Mouse (Mus musculus) lung, postnatal 0 days (tissue): Measurements from ENCODE around the gene Mcemp1. TPM values are rescaled to one million over a fixed set of nuclear protein-coding genes. Genes with fewer than 3 reads are reported as not detected.

Experiments used
- ATAC-seq: fragments of 200-750 bp; cut with Nextera tagmentation; 2 replicates; pipeline ENCODE4 v1.8.0; 2017; ENCODE audit warnings: moderate library complexity
- DNase-seq: peaks from one replicate; pipeline ENCODE4 v3.0.0-alpha.2; 2016; ENCODE audit warnings: low spot score
- H3K27ac ChIP-seq: fragments of 300-500 bp; sonication (generic); 2 replicates; pipeline ENCODE4 v1.5.1; 2014; ENCODE audit warnings: antibody characterized with exemption, mild to moderate bottlenecking, low read length, mixed read lengths
- H3K27me3 ChIP-seq: fragments of 300-500 bp; sonication (generic); replicated peaks from 2 replicates; pipeline ENCODE4 v1.6.1; 2014; ENCODE audit warnings: low read length, mixed read lengths; ENCODE audit not compliant: insufficient read depth
- H3K36me3 ChIP-seq: fragments of 300-500 bp; sonication (generic); 2 replicates; pipeline ENCODE4 v1.6.1; 2014; ENCODE audit warnings: low read length, mixed read lengths; ENCODE audit not compliant: insufficient read depth
- H3K4me1 ChIP-seq: fragments of 300-500 bp; sonication (generic); 2 replicates; pipeline ENCODE4 v1.6.1; 2014; ENCODE audit warnings: antibody characterized with exemption, low read depth, low read length, mixed read lengths; ENCODE audit not compliant: insufficient read depth
- H3K4me2 ChIP-seq: fragments of 300-500 bp; sonication (generic); replicated peaks from 2 replicates; pipeline ENCODE4 v1.6.1; 2014; ENCODE audit warnings: low read depth, mild to moderate bottlenecking, low read length, moderate library complexity, mixed read lengths
- H3K4me3 ChIP-seq: fragments of 300-500 bp; sonication (generic); 2 replicates; pipeline ENCODE4 v1.5.1; 2014; ENCODE audit warnings: low read depth, low read length
- H3K9ac ChIP-seq: fragments of 300-500 bp; sonication (generic); replicated peaks from 2 replicates; pipeline ENCODE4 v1.6.1; 2014; ENCODE audit warnings: low read depth, mild to moderate bottlenecking
- H3K9me3 ChIP-seq: fragments of 300-500 bp; sonication (generic); 2 replicates; pipeline ENCODE4 v1.6.1; 2016; ENCODE audit warnings: low read length, mixed read lengths
- CTCF ChIP-seq: IDR thresholded peaks from 2 replicates; pipeline ENCODE4 v1.5.1; 2016; ENCODE audit warnings: antibody characterized with exemption, mild to moderate bottlenecking
- EP300 ChIP-seq: IDR thresholded peaks from 2 replicates; pipeline ENCODE4 v1.6.1; 2016; ENCODE audit warnings: antibody characterized with exemption, mild to moderate bottlenecking, control low read depth
- WGBS: fragments of 180-500 bp; shearing (Covaris S2); extraction: QIAGEN DNeasy Blood & Tissue Kit; methylation state at CpG from one replicate; pipeline ENCODE4 v1.1.7; 2014; 5-methylcytosine and 5-hydroxymethylcytosine counted together
- polyA plus RNA-seq: library from polyadenylated mRNA; unstranded; fragments of >200 nt; fragmentation: Nextera tagmentation; extraction: Ambion mirVana; gene quantifications from 2 replicates; pipeline ENCODE4 v1.2.1, GENCODE M21; 2015

Mcemp1 gene
- polyA plus RNA-seq, 1 experiment from 2014 or later, result 20.2 TPM

- H3K9ac ChIP-seq, result no peak overlapping the region
- DNase-seq (no peak), ATAC-seq (no peak)
- no peak overlapping the region for H3K4me3 ChIP-seq
- H3K27me3 ChIP-seq, result no peaks in the 10 kb centered on the region
- H3K27ac ChIP-seq, result no peak overlapping the region
- H3K36me3 ChIP-seq, result no peaks in the 10 kb centered on the region
- WGBS, result 65% methylated on average over 3 of the region's 3 CpGs
- no peaks in the 10 kb centered on the region for H3K4me1 ChIP-seq
- no peaks in the 10 kb centered on the region for H3K9me3 ChIP-seq
- no peak overlapping the region for H3K4me2 ChIP-seq
- TF ChIP-seq CTCF (no peak), EP300 (no peak)
These were observed 44.8 kb downstream of the Mcemp1 start for GRCm38 (mm10) chr8:3710312-3710711.

GRCm38 (mm10) chr8:3711646-3712045, 46.1 kb downstream of the Mcemp1 start:
- TF ChIP-seq EP300 (peak; percentile 57), CTCF (no peak)
- Histone ChIP-seq H3K4me1 (no peaks in the 10 kb centered on the region), H3K27me3 (no peaks in the 10 kb centered on the region), H3K9ac (no peak overlapping the region), H3K27ac (no peak overlapping the region), H3K4me2 (no peak overlapping the region), H3K36me3 (no peaks in the 10 kb centered on the region), H3K9me3 (no peaks in the 10 kb centered on the region), H3K4me3 (no peak overlapping the region)
- ATAC-seq, result no peak
- peak; percentile 30 for DNase-seq
- WGBS, result 32% methylated on average over 2 of the region's 2 CpGs

DNA sequence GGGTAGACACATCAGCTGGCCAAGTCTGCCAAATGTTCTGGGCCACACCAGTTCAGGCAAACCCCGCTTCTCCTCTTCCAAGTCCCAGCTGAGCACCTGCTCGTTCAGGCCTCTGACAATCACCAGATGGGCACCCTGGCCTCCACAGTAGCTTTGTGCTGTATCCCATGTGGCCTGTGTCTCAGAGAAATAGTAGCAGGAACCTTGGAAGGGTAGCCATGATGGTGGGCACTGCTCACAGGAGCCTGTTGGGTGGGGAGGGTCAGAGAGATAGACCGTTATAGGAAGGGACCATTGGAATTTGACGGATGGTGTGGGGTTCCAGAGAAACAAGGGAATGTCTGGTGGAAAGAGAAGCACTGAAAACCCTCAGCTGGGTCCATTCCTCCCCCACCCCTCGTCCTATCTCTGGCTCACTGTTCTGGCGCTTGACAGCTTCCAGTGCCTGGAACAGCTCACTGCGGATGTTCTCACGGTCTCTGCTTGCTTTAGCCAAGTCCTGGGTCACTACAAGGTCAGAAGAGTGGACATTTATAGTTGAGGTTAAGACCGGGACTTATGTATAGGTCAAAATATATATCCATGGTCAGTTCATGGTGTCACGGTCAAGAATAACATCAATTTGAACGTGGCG, 51.9 kb downstream of the Mcemp1 start:
- Histone ChIP-seq H3K4me2 (no peak overlapping the region), H3K9me3 (no peaks in the 10 kb centered on the region), H3K9ac (no peak overlapping the region), H3K27me3 (no peaks in the 10 kb centered on the region), H3K36me3 (no peaks in the 10 kb centered on the region), H3K27ac (no peak overlapping the region), H3K4me1 (no peaks in the 10 kb centered on the region), H3K4me3 (no peak overlapping the region)
- DNase-seq (no peak), ATAC-seq (peak; percentile 53)
- no peak for TF ChIP-seq CTCF
- no peak for TF ChIP-seq EP300
- 74% methylated on average over 12 of the region's 12 CpGs for WGBS

GRCm38 (mm10) chr8:3718559-3718958, 53.0 kb downstream of the Mcemp1 start:
- DNase-seq (peak; percentile 59), ATAC-seq (peak; percentile 53)
- no peak overlapping the region for H3K4me2 ChIP-seq
- TF ChIP-seq EP300 (no peak), CTCF (peak; percentile 96)
- H3K4me3 ChIP-seq, result no peak overlapping the region
- no peak overlapping the region for H3K27ac ChIP-seq
- H3K9ac ChIP-seq, result no peak overlapping the region
- H3K4me1 ChIP-seq, result no peaks in the 10 kb centered on the region
- H3K9me3 ChIP-seq, result no peaks in the 10 kb centered on the region
- no peaks in the 10 kb centered on the region for H3K36me3 ChIP-seq
- WGBS, result 16% methylated on average over 14 of the region's 14 CpGs
- H3K27me3 ChIP-seq, result no peaks in the 10 kb centered on the region

Other genes with a start within 250 kb of the Mcemp1 start
- gene Pex11g, start 198.1 kb upstream of the Mcemp1 start, polyA plus RNA-seq, result 7.8 and 9.1 TPM in 2 replicates
- not detected in 2 replicates for gene Tex45, start 194.9 kb upstream of the Mcemp1 start, polyA plus RNA-seq
- gene Zfp358, start 172.6 kb upstream of the Mcemp1 start, polyA plus RNA-seq, result 29.8 and 31.6 TPM in 2 replicates
- 38.5 and 40.0 TPM in 2 replicates for gene Mcoln1, start 165.3 kb upstream of the Mcemp1 start, polyA plus RNA-seq
- 18.1 and 19.0 TPM in 2 replicates for gene Pnpla6, start 150.4 kb upstream of the Mcemp1 start, polyA plus RNA-seq
- 0.25 and 0.36 TPM in 2 replicates for gene C330021F23Rik, start 97.8 kb upstream of the Mcemp1 start, polyA plus RNA-seq
- 5.7 and 6.5 TPM in 2 replicates for gene Camsap3, start 78.5 kb upstream of the Mcemp1 start, polyA plus RNA-seq
- gene Xab2, start 44.4 kb upstream of the Mcemp1 start, polyA plus RNA-seq, result 34.2 and 37.3 TPM in 2 replicates
- 117 and 119 TPM in 2 replicates for gene Pet100, start 44.2 kb upstream of the Mcemp1 start, polyA plus RNA-seq
- 0.08 TPM in 1 of 2 replicates, not detected in the other for gene Pcp2, start 40.2 kb upstream of the Mcemp1 start, polyA plus RNA-seq
- gene Stxbp2, start 34.8 kb upstream of the Mcemp1 start, polyA plus RNA-seq, result 87.1 and 94.2 TPM in 2 replicates
- not detected in 2 replicates for gene Retn, start 10.0 kb upstream of the Mcemp1 start, polyA plus RNA-seq
- 6.9 and 9.1 TPM in 2 replicates for gene Fcor, start 6.6 kb downstream of the Mcemp1 start, polyA plus RNA-seq
- 29.2 and 30.0 TPM in 2 replicates for gene Trappc5, start 10.5 kb downstream of the Mcemp1 start, polyA plus RNA-seq
- gene Fcer2a, start 28.4 kb downstream of the Mcemp1 start, polyA plus RNA-seq, result 0.14 and 1.2 TPM in 2 replicates
- gene Clec4g, start 54.9 kb downstream of the Mcemp1 start, polyA plus RNA-seq, result 0.88 and 1.1 TPM in 2 replicates
- 0.64 and 0.72 TPM in 2 replicates for gene Cd209a, start 83.2 kb downstream of the Mcemp1 start, polyA plus RNA-seq
- not detected in 2 replicates for gene Cd209e, start 188.6 kb downstream of the Mcemp1 start, polyA plus RNA-seq
- gene Cd209d, start 212.8 kb downstream of the Mcemp1 start, polyA plus RNA-seq, result not detected in 2 replicates